Mouse (Mus musculus) MEL (cell line): ENCODE results near the gene Daam2. TPM values are rescaled to one million over a fixed set of nuclear protein-coding genes. Genes with fewer than 3 reads are reported as not detected.
A peak's percentile ranks its signal among the peaks of the same experiment; 100 is the strongest.

Source experiments
- DNase-seq: peaks from one replicate; pipeline ENCODE4 v3.0.0; 2011; ENCODE audit warnings: low read depth, low spot score
- H3K27ac ChIP-seq: 2 replicates; pipeline ENCODE4 v1.5.1; 2012; ENCODE audit warnings: low read depth, mild to moderate bottlenecking, control low read depth, low read length, moderate library complexity; ENCODE audit not compliant: control insufficient read depth
- H3K27me3 ChIP-seq, 2 experiments: fragments of 150-350 bp in 1 of 2; sonication (generic) in 1 of 2; 2 replicates each; pipeline ENCODE4 v1.6.1; 2012; ENCODE audit warnings: low read length in 2 of 2, mild to moderate bottlenecking in 2 of 2, improper control_type of control experiment in 1 of 2, moderate library complexity in 1 of 2; ENCODE audit not compliant: insufficient read depth in 2 of 2, control insufficient read depth in 1 of 2
- H3K36me3 ChIP-seq, 2 experiments: 2 replicates each; pipeline ENCODE4 v1.6.1; 2012 to 2014; ENCODE audit warnings: low read length in 2 of 2, improper control_type of control experiment in 1 of 2, inconsistent platforms in 1 of 2, mild to moderate bottlenecking in 1 of 2; ENCODE audit not compliant: insufficient read depth in 2 of 2, control insufficient read depth in 1 of 2
- H3K4me1 ChIP-seq, 2 experiments: fragments of 150-350 bp in 1 of 2; sonication (generic) in 1 of 2; 2 replicates each; pipeline ENCODE4 v1.6.1; 2012; ENCODE audit warnings: low read length in 2 of 2, improper control_type of control experiment in 1 of 2, mild to moderate bottlenecking in 1 of 2; ENCODE audit not compliant: insufficient read depth in 2 of 2, control insufficient read depth in 1 of 2
- H3K4me3 ChIP-seq, 2 experiments: fragments of 150-350 bp in 1 of 2; sonication (generic) in 1 of 2; 2 replicates each; pipeline ENCODE4 v1.5.1; 2012; ENCODE audit warnings: low read depth in 2 of 2, low read length in 2 of 2, mild to moderate bottlenecking in 2 of 2, moderate library complexity in 2 of 2, control low read depth in 1 of 2, improper control_type of control experiment in 1 of 2; ENCODE audit not compliant: control insufficient read depth in 1 of 2, insufficient read depth in 1 of 2
- H3K79me2 ChIP-seq: 2 replicates; pipeline ENCODE4 v1.6.1; 2012; ENCODE audit warnings: mild to moderate bottlenecking, low read length, moderate library complexity; ENCODE audit not compliant: control insufficient read depth, poor library complexity, insufficient read depth
- H3K9ac ChIP-seq: 2 replicates; pipeline ENCODE4 v1.6.1; 2012; ENCODE audit warnings: low read depth, mild to moderate bottlenecking, control low read depth, low read length, moderate library complexity; ENCODE audit not compliant: control insufficient read depth, poor library complexity, severe bottlenecking
- H3K9me3 ChIP-seq: fragments of 150-350 bp; sonication (generic); replicated peaks from 2 replicates; pipeline ENCODE4 v1.6.1; 2012; ENCODE audit warnings: mild to moderate bottlenecking, low read length, improper control_type of control experiment, moderate library complexity; ENCODE audit not compliant: insufficient read depth
- BHLHE40 ChIP-seq: IDR thresholded peaks from 2 replicates; pipeline ENCODE4 v1.6.1; 2012; ENCODE audit warnings: low read depth, mild to moderate bottlenecking, inconsistent platforms, low read length, improper control_type of control experiment, borderline replicate concordance
- CHD1 ChIP-seq: IDR thresholded peaks from 2 replicates; pipeline ENCODE4 v1.6.1; 2012; ENCODE audit warnings: low read depth, mild to moderate bottlenecking, inconsistent platforms, low read length, improper control_type of control experiment
- CHD2 ChIP-seq: IDR thresholded peaks from 2 replicates; pipeline ENCODE4 v1.6.1; 2011; ENCODE audit warnings: low read length, improper control_type of control experiment
- CTCF ChIP-seq, 3 experiments: IDR thresholded peaks in 2 of 3; conservative IDR thresholded peaks in 1 of 3; 2 replicates each; pipeline ENCODE4 v1.5.1; 2011 to 2012; ENCODE audit warnings: low read length in 3 of 3, low read depth in 2 of 3, mild to moderate bottlenecking in 2 of 3, improper control_type of control experiment in 1 of 3, inconsistent platforms in 1 of 3, mixed read lengths in 1 of 3, moderate library complexity in 1 of 3; ENCODE audit not compliant: control insufficient read depth in 1 of 3, insufficient read depth in 1 of 3, poor library complexity in 1 of 3, severe bottlenecking in 1 of 3
- E2F4 ChIP-seq: IDR thresholded peaks from 2 replicates; pipeline ENCODE4 v1.6.1; 2011; ENCODE audit warnings: low read depth, low read length, improper control_type of control experiment, borderline replicate concordance
- ELF1 ChIP-seq: IDR thresholded peaks from 2 replicates; pipeline ENCODE4 v1.6.1; 2014; ENCODE audit warnings: low read depth, mild to moderate bottlenecking, inconsistent platforms, low read length, improper control_type of control experiment, moderate library complexity
- ETS1 ChIP-seq: IDR thresholded peaks from 2 replicates; pipeline ENCODE4 v1.6.1; 2012; ENCODE audit warnings: low read depth, mild to moderate bottlenecking, inconsistent platforms, low read length, improper control_type of control experiment, moderate library complexity
- GATA1 ChIP-seq: IDR thresholded peaks from 2 replicates; pipeline ENCODE4 v1.6.1; 2011; ENCODE audit warnings: low read depth, low read length, improper control_type of control experiment
- HCFC1 ChIP-seq: IDR thresholded peaks from 2 replicates; pipeline ENCODE4 v1.6.1; 2012; ENCODE audit warnings: low read depth, mild to moderate bottlenecking, inconsistent platforms, low read length, improper control_type of control experiment, moderate library complexity
- JUND ChIP-seq: IDR thresholded peaks from 2 replicates; pipeline ENCODE4 v1.6.1; 2011; ENCODE audit warnings: low read depth, mild to moderate bottlenecking, improper control_type of control experiment, low read length
- KAT2A ChIP-seq: conservative IDR thresholded peaks from 2 replicates; pipeline ENCODE4 v1.6.1; 2012; ENCODE audit warnings: low read depth, low read length, improper control_type of control experiment, inconsistent platforms
- MAFK ChIP-seq: IDR thresholded peaks from 2 replicates; pipeline ENCODE4 v1.6.1; 2011; ENCODE audit warnings: low read depth, mild to moderate bottlenecking, low read length, improper control_type of control experiment, borderline replicate concordance
- MAX ChIP-seq: IDR thresholded peaks from 2 replicates; pipeline ENCODE4 v1.6.1; 2011; ENCODE audit warnings: low read length, improper control_type of control experiment
- MAZ ChIP-seq: IDR thresholded peaks from 2 replicates; pipeline ENCODE4 v1.6.1; 2012; ENCODE audit warnings: low read depth, mild to moderate bottlenecking, inconsistent platforms, low read length, improper control_type of control experiment
- MYC ChIP-seq: IDR thresholded peaks from 2 replicates; pipeline ENCODE4 v1.6.1; 2011; ENCODE audit warnings: low read depth, mild to moderate bottlenecking, low read length, improper control_type of control experiment, moderate library complexity
- NELFE ChIP-seq: IDR thresholded peaks from 2 replicates; pipeline ENCODE4 v1.6.1; 2011; ENCODE audit warnings: low read depth, low read length, improper control_type of control experiment
- POLR2A ChIP-seq, 2 experiments: IDR thresholded peaks; 2 replicates each; pipeline ENCODE4 v1.6.1; 2011 to 2012; ENCODE audit warnings: low read length in 2 of 2, mild to moderate bottlenecking in 2 of 2, control low read depth in 1 of 2, improper control_type of control experiment in 1 of 2, low read depth in 1 of 2, moderate library complexity in 1 of 2; ENCODE audit not compliant: control insufficient read depth in 1 of 2, insufficient read depth in 1 of 2, poor library complexity in 1 of 2
- POLR2AphosphoS5 ChIP-seq: IDR thresholded peaks from 2 replicates; pipeline ENCODE4 v1.6.1; 2012; ENCODE audit warnings: low read depth, borderline replicate concordance, mild to moderate bottlenecking, inconsistent platforms, low read length, moderate library complexity, mixed read lengths
- SMC3 ChIP-seq: IDR thresholded peaks from 2 replicates; pipeline ENCODE4 v1.6.1; 2011; ENCODE audit warnings: low read depth, low read length, improper control_type of control experiment
- TAL1 ChIP-seq: IDR thresholded peaks from 2 replicates; pipeline ENCODE4 v1.6.1; 2012; ENCODE audit warnings: mild to moderate bottlenecking, inconsistent platforms, low read length, moderate library complexity, mixed read lengths
- TCF12 ChIP-seq: IDR thresholded peaks from 2 replicates; pipeline ENCODE4 v1.6.1; 2014; ENCODE audit warnings: low read depth, mild to moderate bottlenecking, inconsistent platforms, low read length, improper control_type of control experiment, moderate library complexity
- UBTF ChIP-seq: IDR thresholded peaks from 2 replicates; pipeline ENCODE4 v1.6.1; 2012; ENCODE audit warnings: low read depth, mild to moderate bottlenecking, inconsistent platforms, low read length, improper control_type of control experiment, moderate library complexity, borderline replicate concordance; ENCODE audit not compliant: insufficient read depth
- ZKSCAN1 ChIP-seq: IDR thresholded peaks from 2 replicates; pipeline ENCODE4 v1.6.1; 2012; ENCODE audit warnings: low read depth, mild to moderate bottlenecking, inconsistent platforms, low read length, improper control_type of control experiment, moderate library complexity
- polyA plus RNA-seq, 2 experiments: library from polyadenylated mRNA; stranded (reverse) in 1 of 2; unstranded in 1 of 2; fragments of >175 nt in 1 of 2; fragments of >200 nt in 1 of 2; gene quantifications; 2 replicates each; pipeline versions ENCODE4 v1.2.1 to v1.2.4; 2012; ENCODE audit warnings: low replicate concordance in 2 of 2, low read depth in 1 of 2; ENCODE audit not compliant: insufficient read length in 2 of 2, insufficient read depth in 1 of 2, missing spikeins in 1 of 2
- total RNA-seq: library from RNA; depleted of rRNA; stranded (reverse); fragments of 300-350 nt; gene quantifications from 2 replicates; pipeline ENCODE4 v1.2.3, GENCODE M21; 2012

Daam2 gene
- total and polyA plus RNA-seq, 3 experiments = 0.04 to 0.28 TPM; not detected in 1

DNA sequence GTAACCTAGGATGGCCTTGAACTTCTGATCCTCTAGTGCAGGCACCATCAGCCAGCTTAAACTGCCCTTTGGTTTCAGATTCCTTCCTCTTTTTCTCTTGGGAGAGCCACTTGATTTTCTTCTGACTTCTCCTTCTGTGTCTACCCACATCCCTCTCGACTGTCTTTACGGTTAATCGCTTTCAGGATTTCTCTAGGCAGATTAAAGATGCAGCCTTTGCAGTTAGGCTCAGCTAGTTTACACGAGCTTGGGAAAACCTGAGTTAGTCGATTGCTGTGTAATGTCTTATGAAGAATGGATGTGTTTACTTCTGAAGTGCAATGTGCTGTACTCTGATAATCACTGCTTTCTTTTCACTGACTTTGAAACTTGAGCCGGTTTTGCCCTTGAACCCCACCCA is 127.5 kb downstream of the Daam2 start:
- Histone ChIP-seq H3K4me1 (peaks cover 12 to 43% of the 10 kb centered on the region in 2 experiments), H3K4me3 (no peak overlapping the region), H3K9ac (no peak overlapping the region), H3K9me3 (no peaks in the 10 kb centered on the region), H3K79me2 (peaks cover 2% of the 10 kb centered on the region; the same call in 1 of the 2 replicates), H3K27me3 (no peaks in the 10 kb centered on the region), H3K27ac (no peak overlapping the region), H3K36me3 (peaks cover 2 to 30% of the 10 kb centered on the region in 2 experiments; a peak in 3 of 4 replicates)
- DNase-seq = peak; percentile 58
- TF ChIP-seq TAL1 = peak; percentile 14; the same call in 1 of the 2 replicates
- TF ChIP-seq MAFK = no peak

DNA sequence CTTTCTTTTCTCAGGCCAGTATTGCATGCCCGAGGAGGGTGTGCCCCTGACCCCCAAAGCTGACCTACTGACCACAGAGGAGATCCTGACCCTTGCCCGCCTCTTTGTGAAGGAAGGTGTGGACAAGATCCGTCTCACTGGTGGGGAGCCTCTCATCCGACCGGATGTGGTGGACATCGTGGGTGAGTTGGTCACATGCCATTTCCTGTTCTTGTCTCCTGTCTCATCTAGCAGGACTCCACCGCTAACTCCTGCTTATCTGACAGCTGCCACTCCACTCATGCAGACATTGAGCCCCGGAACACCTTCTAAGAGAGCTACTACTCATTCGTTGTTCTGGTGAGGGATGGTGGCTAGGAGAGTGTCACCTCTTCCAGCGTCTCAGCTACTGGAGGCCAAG is 129.1 kb downstream of the Daam2 start:
- Histone ChIP-seq H3K4me1 (peaks cover 12 to 47% of the 10 kb centered on the region in 2 experiments), H3K27me3 (no peaks in the 10 kb centered on the region), H3K9me3 (no peaks in the 10 kb centered on the region), H3K9ac (no peak overlapping the region), H3K27ac (no peak overlapping the region), H3K79me2 (peaks cover 2% of the 10 kb centered on the region; the same call in 1 of the 2 replicates), H3K4me3 (no peak overlapping the region), H3K36me3 (peaks cover 2 to 30% of the 10 kb centered on the region in 2 experiments; a peak in 3 of 4 replicates)
- TF ChIP-seq POLR2AphosphoS5 (no peak), E2F4 (no peak), CHD1 (no peak), SMC3 (no peak), POLR2A (IDR thresholded peaks at IDR 0.05; ENCODE audit: control insufficient read depth in 1 of 2, insufficient read depth in 1 of 2, low read depth in 1 of 2, low read length in 2 of 2, poor library complexity in 1 of 2) (no peak), BHLHE40 (no peak), NELFE (no peak)
- DNase-seq = no peak

DNA sequence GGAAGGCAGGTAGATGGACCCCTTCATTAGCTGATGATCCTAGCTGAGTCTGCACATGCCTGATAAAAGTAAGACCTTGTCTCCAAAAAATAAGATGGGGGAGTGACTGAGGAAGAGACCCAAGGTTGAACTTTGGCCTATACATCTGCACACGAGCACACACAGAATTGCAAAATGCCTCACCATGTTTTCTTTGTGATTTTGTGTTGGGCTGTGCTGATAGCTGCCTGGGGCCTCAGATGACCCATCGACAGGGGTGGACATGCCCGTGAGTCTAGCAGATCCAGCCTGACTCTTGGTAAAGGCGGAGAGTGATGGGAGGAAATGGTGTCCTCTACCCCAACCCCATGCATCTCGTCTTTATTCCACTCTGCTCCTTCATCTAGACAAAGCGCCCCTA is 129.9 kb downstream of the Daam2 start:
- Histone ChIP-seq H3K36me3 (peaks cover 2 to 27% of the 10 kb centered on the region in 2 experiments; a peak in 3 of 4 replicates), H3K79me2 (peaks cover 2% of the 10 kb centered on the region; the same call in 1 of the 2 replicates), H3K9ac (no peak overlapping the region), H3K4me3 (no peak overlapping the region), H3K4me1 (peaks cover 17 to 51% of the 10 kb centered on the region in 2 experiments), H3K9me3 (no peaks in the 10 kb centered on the region), H3K27me3 (no peaks in the 10 kb centered on the region), H3K27ac (no peak overlapping the region)
- no peak for TF ChIP-seq MYC
- no peak for TF ChIP-seq POLR2AphosphoS5
- TF ChIP-seq ELF1 = no peak
- no peak for TF ChIP-seq TCF12
- TF ChIP-seq CHD1 = no peak
- no peak for TF ChIP-seq ETS1
- no peak for TF ChIP-seq HCFC1
- TF ChIP-seq ZKSCAN1 = no peak
- TF ChIP-seq MAZ = no peak
- no peak for TF ChIP-seq GATA1
- no peak for TF ChIP-seq JUND
- no peak for TF ChIP-seq CHD2
- no peak for TF ChIP-seq POLR2A (IDR thresholded peaks at IDR 0.05; ENCODE audit: control insufficient read depth in 1 of 2, insufficient read depth in 1 of 2, low read depth in 1 of 2, low read length in 2 of 2, poor library complexity in 1 of 2)
- no peak for TF ChIP-seq MAX
- no peak for TF ChIP-seq UBTF
- no peak for TF ChIP-seq KAT2A
- no peak for TF ChIP-seq CTCF (IDR thresholded peaks at IDR 0.05 in 2 of 3, conservative IDR thresholded peaks at IDR 0.05 in 1 of 3; ENCODE audit: control insufficient read depth in 1 of 3, insufficient read depth in 1 of 3, low read depth in 2 of 3, low read length in 3 of 3, poor library complexity in 1 of 3, severe bottlenecking in 1 of 3)
- TF ChIP-seq SMC3 = no peak
- no peak for DNase-seq
